Mouse (Mus musculus): Measurements from ENCODE around the gene Rab26. TPM values are rescaled to one million over a fixed set of nuclear protein-coding genes. Genes with fewer than 3 reads are reported as not detected.

Gene Rab26
- polyA plus RNA-seq, 1 experiment = 1.2 TPM

GRCm38 (mm10) chr17:24478663-24479380 is 55.2 kb downstream of the Rab26 start, which contains the start of gene Mlst8:
TSS of gene Mlst8 (minus strand) at chr17:24479078.
- H3K36me3 ChIP-seq (ENCODE audit: control insufficient read depth, insufficient read depth, low read length) = peaks cover 28% of the 10 kb centered on the region
- H3K27ac ChIP-seq (ENCODE audit: insufficient read depth, low read depth, low read length) = peak within 1 kb of the TSS; percentile 89
- under 1% methylated on average over 48 of the region's 48 CpGs for WGBS
- peaks cover 21% of the 10 kb centered on the region for H3K4me1 ChIP-seq (ENCODE audit: control insufficient read depth, insufficient read depth, insufficient read length, low read length)
- no peaks in the 10 kb centered on the region for H3K27me3 ChIP-seq (ENCODE audit: control insufficient read depth, insufficient read depth, low read length)
- peak within 1 kb of the TSS; percentile 84 for H3K4me3 ChIP-seq (ENCODE audit: low read depth, low read length)
- TF ChIP-seq POLR2A (IDR thresholded peaks at IDR 0.05; ENCODE audit: low read depth, low read length) = peak; percentile 50; the same call in 1 of the 2 replicates
- TF ChIP-seq CTCF (IDR thresholded peaks at IDR 0.05; ENCODE audit: extremely low read depth, insufficient read length, insufficient replicate concordance, low read depth, low read length) = peak; percentile 86

GRCm38 (mm10) chr17:24477985-24478600 is 55.9 kb downstream of the Rab26 start:
- 17% methylated on average over 11 of the region's 11 CpGs for WGBS
- H3K27ac ChIP-seq (ENCODE audit: insufficient read depth, low read depth, low read length) = peak overlapping the region; percentile 52

More at GRCm38 (mm10) chr17:24477985-24478600, 55.9 kb downstream of the Rab26 start:
- no peaks in the 10 kb centered on the region for H3K27me3 ChIP-seq (ENCODE audit: control insufficient read depth, insufficient read depth, low read length)
- H3K4me1 ChIP-seq (ENCODE audit: control insufficient read depth, insufficient read depth, insufficient read length, low read length) = peaks cover 27% of the 10 kb centered on the region
- peak overlapping the region; percentile 84 for H3K4me3 ChIP-seq (ENCODE audit: low read depth, low read length)
- peaks cover 28% of the 10 kb centered on the region for H3K36me3 ChIP-seq (ENCODE audit: control insufficient read depth, insufficient read depth, low read length)
- TF ChIP-seq POLR2A (IDR thresholded peaks at IDR 0.05; ENCODE audit: low read depth, low read length) (no peak; the same call in 1 of the 2 replicates), CTCF (IDR thresholded peaks at IDR 0.05; ENCODE audit: extremely low read depth, insufficient read length, insufficient replicate concordance, low read depth, low read length) (no peak)

Other genes starting within 250 kb of the Rab26 start
- gene Abca17, start 183.1 kb downstream of the Rab26 start, polyA plus RNA-seq (2012; rRNA removed) = 0.01 TPM in 1 of 2 replicates, not detected in the other
- gene Abca3, start 182.3 kb downstream of the Rab26 start, polyA plus RNA-seq (2012; rRNA removed) = 14.2 and 37.0 TPM in 2 replicates
- gene Rnps1, start 119.6 kb downstream of the Rab26 start, polyA plus RNA-seq (2012; rRNA removed) = 44.2 and 76.7 TPM in 2 replicates
- 52.7 and 97.7 TPM in 2 replicates for gene Eci1, start 107.6 kb downstream of the Rab26 start, polyA plus RNA-seq (2012; rRNA removed)
- gene Dnase1l2, start 91.1 kb downstream of the Rab26 start, polyA plus RNA-seq (2012; rRNA removed) = 2.9 and 4.8 TPM in 2 replicates
- 52.9 and 74.5 TPM in 2 replicates for gene E4f1, start 63.9 kb downstream of the Rab26 start, polyA plus RNA-seq (2012; rRNA removed)
- gene Pgp, start 63.8 kb downstream of the Rab26 start, polyA plus RNA-seq (2012; rRNA removed) = 130 and 178 TPM in 2 replicates
- 0.77 and 2.3 TPM in 2 replicates for gene Bricd5, start 60.3 kb downstream of the Rab26 start, polyA plus RNA-seq (2012; rRNA removed)
- 16.9 and 33.7 TPM in 2 replicates for gene Mlst8, start 55.1 kb downstream of the Rab26 start, polyA plus RNA-seq (2012; rRNA removed)
- 0.50 and 0.77 TPM in 2 replicates for gene Caskin1, start 45.6 kb downstream of the Rab26 start, polyA plus RNA-seq (2012; rRNA removed)
- 75.8 and 113 TPM in 2 replicates for gene Traf7, start 6.3 kb downstream of the Rab26 start, polyA plus RNA-seq (2012; rRNA removed)
- 26.1 and 31.9 TPM in 2 replicates for gene Pkd1, start 15.6 kb upstream of the Rab26 start, polyA plus RNA-seq (2012; rRNA removed)
- 52.8 and 83.5 TPM in 2 replicates for gene Tsc2, start 98.4 kb upstream of the Rab26 start, polyA plus RNA-seq (2012; rRNA removed)
- gene Nthl1, start 98.5 kb upstream of the Rab26 start, polyA plus RNA-seq (2012; rRNA removed) = 6.0 and 7.2 TPM in 2 replicates
- gene Slc9a3r2, start 116.1 kb upstream of the Rab26 start, polyA plus RNA-seq (2012; rRNA removed) = 35.6 and 44.9 TPM in 2 replicates
- gene Npw, start 124.2 kb upstream of the Rab26 start, polyA plus RNA-seq (2012; rRNA removed) = 2.0 and 6.5 TPM in 2 replicates
- 41.1 and 85.8 TPM in 2 replicates for gene Zfp598, start 135.5 kb upstream of the Rab26 start, polyA plus RNA-seq (2012; rRNA removed)
- gene Syngr3, start 155.7 kb upstream of the Rab26 start, polyA plus RNA-seq (2012; rRNA removed) = 1.2 and 1.3 TPM in 2 replicates
- gene Gfer, start 161.9 kb upstream of the Rab26 start, polyA plus RNA-seq (2012; rRNA removed) = 22.8 and 35.9 TPM in 2 replicates
- gene Noxo1, start 162.0 kb upstream of the Rab26 start, polyA plus RNA-seq (2012; rRNA removed) = 57.7 and 115 TPM in 2 replicates
- 26.0 and 49.6 TPM in 2 replicates for gene Tbl3, start 173.4 kb upstream of the Rab26 start, polyA plus RNA-seq (2012; rRNA removed)
- gene Rnf151, start 183.9 kb upstream of the Rab26 start, polyA plus RNA-seq (2012; rRNA removed) = 0.19 TPM in 1 of 2 replicates, not detected in the other
- gene Rps2, start 183.9 kb upstream of the Rab26 start, polyA plus RNA-seq (2012; rRNA removed) = 1,627 and 2,207 TPM in 2 replicates
- 384 and 403 TPM in 2 replicates for gene Ndufb10, start 190.3 kb upstream of the Rab26 start, polyA plus RNA-seq (2012; rRNA removed)
- gene Rpl3l, start 193.6 kb upstream of the Rab26 start, polyA plus RNA-seq (2012; rRNA removed) = 0.11 and 0.19 TPM in 2 replicates
- 29.5 and 54.2 TPM in 2 replicates for gene Msrb1, start 202.4 kb upstream of the Rab26 start, polyA plus RNA-seq (2012; rRNA removed)
- gene Hs3st6, start 218.8 kb upstream of the Rab26 start, polyA plus RNA-seq (2012; rRNA removed) = 1.7 and 2.8 TPM in 2 replicates